Mouse (Mus musculus) CH12F3 (cell line): ENCODE measurements around the gene Slc7a4.

Source experiments
- in situ Hi-C: fragments of 300-500 bp; cut with MboI; formaldehyde crosslinking; loops from 2 replicates; pipeline ENCODE4 v1.14.3; 2020; ENCODE audit warnings: low sequenced_read_pairs

Slc7a4 gene

DNA sequence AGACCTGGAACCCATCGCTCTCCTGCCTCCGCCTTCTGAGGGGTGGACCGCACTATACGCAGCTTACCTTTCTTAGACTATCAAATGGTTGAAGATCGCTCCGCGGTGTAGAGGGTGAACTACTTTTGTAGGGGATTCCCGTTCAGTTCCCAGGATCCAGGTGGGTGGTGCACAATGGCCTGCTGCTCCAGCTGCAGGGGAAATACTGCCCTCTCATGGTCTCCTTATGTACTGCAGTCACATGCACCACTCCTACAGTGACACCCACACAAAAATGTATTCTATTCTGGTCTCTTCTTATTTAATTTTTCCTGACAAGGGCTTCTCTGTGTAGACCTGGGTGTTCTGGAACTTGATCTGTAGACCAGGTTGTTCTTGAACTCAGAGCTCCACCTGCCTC, at the start of gene Slc7a4:
Slc7a4 (minus strand) TSS at position 151 of the 400 bp plus-strand sequence.
- in situ Hi-C loops: no loop called here

DNA sequence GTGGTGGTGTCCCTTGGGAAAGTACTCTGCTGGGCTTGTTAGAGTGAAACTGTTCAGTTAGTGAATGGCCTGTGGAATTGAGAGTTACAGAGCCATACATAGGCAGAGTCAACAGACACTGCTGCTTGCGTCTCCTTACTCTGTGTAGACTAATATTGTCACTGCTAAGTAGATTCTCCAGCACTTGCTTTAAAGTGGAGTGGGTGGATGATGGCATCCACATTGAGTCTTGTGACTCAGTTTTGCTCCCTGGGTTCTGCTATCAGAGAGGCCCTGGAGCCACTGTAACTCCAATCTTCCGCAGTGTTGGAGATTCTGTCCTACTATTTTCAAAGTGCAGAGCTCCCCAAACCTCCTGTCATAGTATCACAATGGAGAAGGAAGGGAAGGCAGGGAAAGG, 49.6 kb upstream of the Slc7a4 start:
- in situ Hi-C loops: no loop called here

DNA sequence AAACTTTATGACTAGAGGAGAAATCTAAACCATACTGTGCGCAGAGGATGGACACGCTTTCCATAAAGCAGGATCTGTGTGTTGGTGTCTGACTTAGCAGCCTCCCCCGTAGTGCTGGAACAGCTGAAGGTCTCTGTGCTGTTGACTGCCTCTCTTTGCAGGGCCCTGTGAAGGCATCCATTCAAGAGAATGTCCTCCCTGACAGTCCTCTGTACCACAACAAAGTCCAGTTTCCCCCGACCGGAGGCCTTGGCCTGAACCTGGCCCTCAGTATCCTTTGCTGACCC, 43.2 kb upstream of the Slc7a4 start:
- in situ Hi-C loops: no loop called here

DNA sequence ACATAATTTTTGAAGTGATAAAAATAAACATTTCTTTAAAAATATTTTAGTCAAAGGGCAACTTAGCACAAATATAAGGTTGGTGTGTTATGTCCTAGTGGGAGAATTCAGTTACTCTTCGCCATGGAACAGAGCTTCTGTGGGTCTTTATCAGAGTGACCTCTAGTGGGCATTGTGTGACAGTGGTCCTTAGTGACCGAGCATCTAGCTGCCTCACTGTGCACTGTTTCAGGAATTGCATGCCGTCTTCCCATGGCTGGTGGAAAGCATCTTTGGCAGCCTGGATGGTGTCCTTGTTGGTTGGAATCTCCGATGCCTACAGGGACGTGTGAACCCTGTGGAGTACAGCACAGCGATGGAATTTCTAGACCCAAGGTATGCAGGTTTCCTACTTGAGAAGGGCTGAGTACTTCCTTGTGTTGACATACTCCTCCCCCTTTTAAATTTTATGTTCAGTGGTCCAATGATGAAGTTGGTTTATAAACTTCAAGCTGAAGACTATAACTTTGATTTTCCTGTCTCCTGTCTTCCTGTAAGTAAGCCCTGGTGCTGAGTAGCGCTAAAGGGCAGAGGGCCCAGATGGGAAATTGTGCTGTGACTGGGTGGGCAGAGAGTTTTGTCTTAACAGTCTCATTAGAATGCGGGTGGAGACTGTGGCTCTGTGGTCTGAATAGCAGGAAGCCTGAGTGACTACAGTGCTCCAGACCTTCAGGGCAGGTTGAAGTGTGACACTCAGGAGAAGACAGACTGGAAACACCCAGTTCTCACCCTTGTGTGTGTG, 42.7 kb upstream of the Slc7a4 start:
- in situ Hi-C loops: no loop called here

DNA sequence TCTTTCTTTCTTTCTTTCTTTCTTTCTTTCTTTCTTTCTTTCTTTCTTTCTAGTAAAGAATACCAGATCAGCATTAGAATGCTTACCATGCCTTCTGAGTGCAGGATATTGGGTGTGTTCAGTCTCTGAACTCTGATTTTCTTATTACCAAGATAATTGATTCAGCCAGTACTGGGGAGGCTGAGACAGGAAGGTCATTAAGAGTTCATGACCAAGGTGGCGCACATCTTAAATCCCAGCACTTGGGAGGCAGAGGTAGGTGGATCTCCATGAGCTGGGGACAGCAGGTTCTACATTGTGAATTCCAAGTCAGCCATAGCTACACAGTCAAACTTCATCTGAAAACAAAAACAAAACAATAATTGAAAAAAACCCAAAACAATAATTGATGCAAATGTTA, 38.9 kb upstream of the Slc7a4 start:
- in situ Hi-C loops: no loop called here

DNA sequence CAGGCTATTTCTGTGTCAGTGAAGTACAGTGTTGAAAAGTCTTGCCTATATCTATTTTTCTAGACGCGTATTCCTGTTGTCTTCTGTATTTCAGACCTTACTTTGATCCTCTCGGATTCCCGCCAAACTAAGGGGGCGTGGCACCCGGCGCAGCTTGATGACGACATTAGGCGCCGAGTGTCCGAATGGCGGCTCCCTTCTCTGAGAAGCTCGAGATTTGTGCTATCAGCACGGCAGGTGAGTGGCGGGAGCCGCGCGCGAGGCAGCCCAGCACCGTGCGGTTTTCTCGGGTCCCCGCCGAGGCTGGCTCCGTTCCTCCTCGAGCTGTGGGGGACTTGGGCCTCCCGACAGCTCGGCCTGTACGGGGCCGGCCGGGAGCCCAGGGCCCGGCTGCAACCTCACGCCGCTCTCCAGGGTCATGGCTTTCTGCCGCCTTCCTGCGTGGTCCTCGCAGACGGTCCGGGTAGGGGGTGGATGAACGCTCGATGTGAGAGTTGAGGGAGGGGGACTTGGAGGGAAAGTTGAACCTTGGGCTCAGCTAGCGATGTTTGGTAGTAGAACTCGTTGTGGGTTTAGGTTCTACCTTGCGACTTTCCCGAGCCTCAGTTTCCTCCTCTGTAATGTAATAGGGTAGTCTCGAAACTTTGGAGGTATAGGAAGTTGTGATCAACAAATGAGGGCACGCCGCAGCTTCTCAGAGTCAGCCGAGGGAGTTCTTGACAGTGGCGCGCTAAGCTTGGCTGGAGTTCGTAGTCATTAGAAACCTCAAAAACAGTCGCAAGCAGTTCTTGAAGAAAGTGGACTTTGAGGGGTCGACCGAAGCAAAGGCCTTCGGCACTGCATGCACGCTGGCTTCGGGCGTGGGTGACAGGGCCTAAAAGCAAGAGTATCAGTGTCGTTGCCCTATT, 36.4 kb upstream of the Slc7a4 start, which contains the start of gene Smpd4:
Smpd4 (plus strand) TSS at position 157 of the 908 bp plus-strand sequence.
- in situ Hi-C loops: loop anchor here (10.0 kb wide), 1 partner anchor 65 kb away; no protein-coding TSS in a partner anchor

DNA sequence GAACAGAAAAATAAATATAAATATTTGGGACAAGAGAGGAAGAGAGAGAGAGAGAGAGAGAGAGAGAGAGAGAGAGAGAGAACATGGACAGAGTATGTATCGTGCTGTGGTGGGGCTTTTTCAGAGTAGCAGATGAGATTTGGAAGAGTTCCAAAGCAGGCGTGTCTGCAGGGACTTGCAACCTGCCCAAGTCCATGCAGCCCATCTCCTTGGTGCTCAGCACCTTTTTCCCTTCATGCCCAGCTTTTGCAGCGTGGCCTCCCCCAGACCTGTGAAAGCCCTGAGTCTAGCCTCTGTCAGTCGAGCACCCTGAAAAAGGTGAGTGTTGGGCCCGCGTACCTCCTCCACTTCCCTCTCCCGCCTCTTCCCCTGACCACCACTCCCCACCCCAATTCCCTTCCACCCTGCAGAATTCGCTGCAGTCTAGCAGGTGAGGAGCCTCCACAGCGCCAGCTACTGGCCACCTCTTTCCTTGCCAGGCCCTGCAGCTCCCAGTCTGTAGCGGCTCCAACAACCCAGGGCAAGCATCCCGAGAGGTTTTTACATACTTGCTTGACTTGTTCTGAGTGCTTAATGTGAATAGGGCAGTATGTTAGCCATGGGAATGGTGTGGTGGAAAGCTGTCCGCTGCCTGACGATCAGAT, 35.0 kb upstream of the Slc7a4 start:
- in situ Hi-C loops: loop anchor here (10.0 kb wide), 1 partner anchor 63 kb away; no protein-coding TSS in a partner anchor

DNA sequence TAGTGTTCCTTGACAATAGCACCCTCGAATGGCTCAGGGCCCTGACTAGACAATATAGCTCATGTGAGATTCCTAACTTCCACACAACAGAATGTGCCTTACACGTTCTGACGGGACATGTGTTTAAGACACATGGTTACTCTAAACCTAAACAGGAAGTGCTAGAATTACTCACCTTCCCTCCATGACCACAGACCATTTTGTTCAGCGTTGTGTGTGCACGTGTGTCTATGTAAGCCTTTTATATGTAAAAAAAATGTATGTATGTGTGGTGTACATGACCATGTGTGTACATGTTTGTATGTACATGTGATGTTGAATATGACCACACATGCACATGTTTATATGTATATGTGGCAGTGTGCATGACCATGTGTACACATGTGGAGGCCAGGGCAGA, 33.2 kb upstream of the Slc7a4 start:
- in situ Hi-C loops: loop anchor here (10.0 kb wide), 1 partner anchor 61 kb away; no protein-coding TSS in a partner anchor

DNA sequence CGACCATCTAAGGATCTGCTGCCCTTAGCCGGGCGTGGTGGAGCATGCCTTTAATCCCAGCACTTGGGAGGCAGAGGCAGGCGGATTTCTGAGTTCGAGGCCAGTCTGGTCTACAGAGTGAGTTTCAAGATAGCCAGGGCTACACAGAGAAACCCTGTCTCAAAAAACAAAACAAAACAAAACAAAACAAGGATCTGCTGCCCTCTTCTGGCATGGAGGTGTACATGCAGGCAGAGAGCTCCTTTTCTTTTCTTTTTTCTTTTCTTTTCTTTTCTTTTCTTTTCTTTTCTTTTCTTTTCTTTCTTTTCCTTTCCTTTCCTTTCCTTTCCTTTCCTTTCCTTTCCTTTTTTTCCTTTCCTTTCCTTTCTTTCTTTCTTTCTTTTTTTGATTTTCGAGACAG, 31.7 kb upstream of the Slc7a4 start:
- in situ Hi-C loops: loop anchor here (10.0 kb wide), 1 partner anchor 60 kb away; no protein-coding TSS in a partner anchor

DNA sequence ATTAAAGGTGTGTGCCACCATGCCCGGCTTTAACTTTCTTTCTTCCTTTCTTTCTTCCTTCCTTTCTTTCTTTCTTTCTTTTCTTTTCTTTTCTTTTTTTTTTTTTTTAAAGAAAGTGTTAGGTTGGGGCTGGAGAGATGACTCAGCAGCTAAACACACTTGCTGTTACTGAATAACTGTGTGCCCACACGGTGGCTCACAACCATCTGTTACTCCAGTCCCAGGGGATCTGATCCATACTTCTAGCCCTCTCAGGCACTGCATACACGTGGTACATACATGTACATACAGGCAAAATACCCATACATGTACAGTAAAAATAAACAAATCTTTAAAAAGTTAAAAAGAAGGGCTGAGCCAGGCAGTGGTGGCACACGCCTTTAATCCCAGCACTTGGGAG, 28.4 kb upstream of the Slc7a4 start:
- in situ Hi-C loops: loop anchor here (10.0 kb wide), 1 partner anchor 57 kb away; no protein-coding TSS in a partner anchor

DNA sequence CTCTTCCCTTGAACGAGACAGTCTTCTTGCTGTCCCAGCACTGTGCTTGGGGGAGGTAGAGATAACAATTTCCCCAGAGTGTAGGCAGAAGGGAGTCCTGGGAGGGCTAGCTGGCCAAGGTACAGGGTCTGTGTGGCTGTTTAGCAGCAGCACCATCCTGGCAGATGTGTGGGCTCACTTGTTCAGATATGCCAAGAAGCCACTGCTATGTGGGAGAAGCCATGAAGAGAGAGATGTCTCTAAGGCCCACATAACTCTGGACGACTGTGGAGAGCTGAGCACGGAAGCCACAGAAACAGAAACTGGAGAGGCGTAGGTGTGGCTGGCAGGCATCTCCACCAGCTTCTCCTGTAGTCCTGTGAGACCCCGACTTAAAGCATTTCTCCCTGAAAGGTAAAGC, 22.7 kb upstream of the Slc7a4 start:
- in situ Hi-C loops: no loop called here

DNA sequence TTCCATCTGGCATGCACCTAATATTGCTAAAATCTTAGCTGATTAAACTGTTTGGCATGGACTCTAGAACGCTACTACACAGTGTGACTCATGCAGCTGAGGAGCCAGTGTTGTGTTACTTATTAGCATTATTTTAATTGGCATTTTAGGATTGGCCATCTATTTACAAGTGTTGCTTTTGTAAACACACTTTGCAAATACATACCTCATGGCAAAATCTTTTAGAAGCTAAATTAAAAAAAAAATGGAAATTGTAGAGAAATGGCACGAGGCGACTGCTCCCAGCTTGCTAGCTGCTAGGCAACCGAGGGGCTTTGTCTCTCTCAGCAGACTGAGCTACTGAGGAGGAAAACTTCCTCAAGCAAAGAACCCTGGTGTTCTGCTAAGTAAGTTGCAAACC, 21.9 kb upstream of the Slc7a4 start:
- in situ Hi-C loops: no loop called here

DNA sequence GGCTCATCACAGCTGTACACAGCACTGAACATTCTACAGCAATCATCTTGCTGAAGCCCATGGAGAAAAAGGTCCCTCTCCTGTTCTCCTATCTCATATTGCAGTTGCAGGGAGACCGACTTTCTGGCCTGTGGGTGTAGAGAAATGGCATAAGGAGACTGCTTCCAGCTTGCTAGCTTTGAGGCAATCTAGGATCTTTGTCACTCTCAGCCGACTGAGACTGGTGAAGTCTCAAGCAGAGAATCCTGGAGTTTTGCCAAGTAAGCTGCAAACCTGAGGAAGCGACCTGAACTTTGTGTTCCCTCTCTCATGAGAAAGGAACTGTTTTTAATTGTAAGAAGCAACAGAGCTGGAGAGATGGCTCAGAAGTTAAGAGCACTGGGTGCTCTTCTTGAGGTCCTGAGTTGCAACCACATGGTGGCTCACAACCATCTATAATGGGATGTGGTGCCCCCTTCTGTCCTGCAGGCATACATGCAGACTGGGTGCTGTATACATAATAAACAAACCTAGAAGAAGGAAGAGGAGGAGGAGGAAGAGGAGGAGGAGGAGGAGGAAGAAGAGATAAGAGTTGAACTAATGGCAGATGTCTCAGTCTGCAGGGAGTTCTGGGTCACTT, 18.0 kb upstream of the Slc7a4 start:
- in situ Hi-C loops: no loop called here

DNA sequence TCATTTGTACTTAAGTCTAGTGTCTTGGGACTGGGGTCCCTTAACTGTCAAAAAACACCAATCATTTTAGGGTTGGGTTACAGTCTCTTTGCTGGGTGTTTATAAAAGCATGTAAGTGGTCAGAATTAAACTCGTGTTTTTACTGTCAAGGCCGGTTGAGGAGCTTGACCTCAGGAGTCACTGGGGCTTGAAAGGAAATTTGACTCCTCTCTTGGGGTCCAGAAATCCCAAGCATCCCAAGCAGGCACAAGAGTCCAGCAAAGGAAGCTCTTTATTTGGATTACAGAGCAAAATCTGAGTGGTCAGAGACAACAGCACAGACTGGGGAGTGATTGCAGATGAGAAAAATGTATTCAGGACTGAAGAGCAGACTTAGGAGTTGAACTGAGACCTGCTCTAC, 7.7 kb upstream of the Slc7a4 start:
- in situ Hi-C loops: no loop called here

DNA sequence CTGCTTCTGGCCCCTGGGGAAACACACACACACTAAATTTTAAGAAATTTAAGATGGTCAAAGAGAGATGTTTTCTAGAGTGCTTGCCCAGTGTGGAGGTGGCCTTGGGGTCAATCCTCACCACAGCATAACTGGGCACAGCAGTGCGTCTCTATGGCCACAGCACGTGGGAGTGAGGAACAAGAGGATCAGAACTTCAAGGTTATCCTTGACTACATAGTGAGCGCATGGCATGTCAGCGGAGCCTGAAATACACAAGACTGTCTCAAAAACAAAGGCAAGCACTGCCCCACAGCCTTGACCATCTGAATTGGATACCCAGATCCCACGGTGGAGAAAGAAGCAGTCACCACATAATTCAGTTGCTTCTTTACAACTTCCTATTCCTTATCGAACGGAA, 1.5 kb upstream of the Slc7a4 start:
- in situ Hi-C loops: no loop called here

DNA sequence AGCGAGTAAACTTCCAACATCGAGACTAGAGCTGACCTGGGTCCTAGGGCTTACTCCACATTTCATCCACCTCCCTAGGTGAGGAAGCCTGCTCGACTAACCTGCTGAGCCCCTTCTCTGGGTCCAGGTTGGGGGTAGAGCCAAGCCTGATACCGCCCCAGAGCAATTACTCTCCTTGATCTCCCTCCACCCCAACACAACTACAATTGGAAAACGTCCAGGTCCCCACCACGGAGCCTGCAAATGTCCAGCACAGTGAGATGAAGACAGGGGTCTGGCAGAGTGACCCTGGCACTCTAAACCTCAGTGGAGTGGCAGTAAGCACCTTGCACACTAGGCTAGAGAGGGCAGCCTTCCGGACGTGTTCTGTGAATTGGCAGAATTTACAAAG, 6.2 kb downstream of the Slc7a4 start:
- in situ Hi-C loops: no loop called here

DNA sequence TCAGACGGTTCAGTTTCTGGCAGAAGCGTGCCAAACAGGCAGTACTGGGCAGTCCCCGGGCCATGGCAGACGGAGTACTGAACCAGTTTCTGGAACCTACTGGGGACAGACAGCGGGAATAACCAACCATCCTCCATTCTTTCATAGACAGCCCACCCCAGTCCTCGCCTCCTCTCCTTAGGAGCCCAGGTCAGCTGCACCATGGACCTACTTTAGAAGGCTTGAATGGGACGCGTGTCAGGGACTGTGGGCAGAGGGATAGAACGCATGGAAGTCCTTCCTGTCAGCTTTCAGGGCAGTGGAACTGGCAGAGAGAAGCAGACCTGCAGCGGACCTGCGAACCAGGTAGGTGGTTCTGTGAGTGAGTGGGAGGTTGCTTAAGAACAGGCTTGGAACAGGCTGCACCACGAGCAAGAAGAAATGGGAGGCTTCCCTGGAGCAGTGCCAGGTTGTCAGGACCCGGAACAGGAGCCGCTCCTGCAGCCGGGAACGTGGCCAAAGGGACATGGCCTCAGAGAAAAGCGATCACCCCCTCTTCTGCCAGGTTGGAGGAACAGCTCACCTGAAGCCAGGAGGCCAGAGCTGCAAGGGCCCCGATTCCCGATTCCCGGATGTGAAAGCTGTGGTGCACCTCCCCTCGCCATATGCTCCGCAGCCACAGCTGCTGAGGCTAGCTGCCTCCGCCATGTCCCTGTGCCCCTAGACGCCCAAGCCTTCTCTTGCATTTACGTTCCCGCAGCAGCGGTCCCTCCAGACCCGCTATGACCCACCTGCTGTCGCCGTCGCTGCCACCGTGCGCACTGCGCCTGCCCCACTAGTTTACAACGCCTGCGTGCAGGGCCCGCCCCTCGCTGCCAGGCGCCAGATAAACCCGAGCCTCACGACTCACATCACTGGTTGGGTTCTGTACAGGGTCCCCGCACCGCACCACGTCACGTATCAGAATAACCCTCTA, 6.9 kb downstream of the Slc7a4 start:
- in situ Hi-C loops: no loop called here

DNA sequence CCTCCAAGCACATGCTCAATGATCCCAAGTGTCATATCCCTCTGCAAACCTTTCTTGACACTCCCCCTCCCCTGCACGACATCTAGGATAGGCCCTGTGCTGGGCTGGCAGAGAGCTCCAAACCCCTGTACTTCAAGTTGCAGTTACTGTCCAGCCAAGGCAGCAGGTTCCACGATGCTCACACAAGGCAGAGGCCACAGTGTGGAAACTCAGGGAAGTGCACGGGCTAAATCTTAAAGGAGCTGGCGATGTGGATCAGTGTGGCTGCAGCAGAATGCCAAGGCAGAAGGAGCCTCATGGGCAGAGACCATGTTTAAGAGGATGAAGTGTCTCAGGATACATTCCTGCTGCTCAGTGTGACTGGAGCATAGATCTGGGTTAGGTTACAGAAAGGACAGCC, 16.8 kb downstream of the Slc7a4 start:
- in situ Hi-C loops: no loop called here

DNA sequence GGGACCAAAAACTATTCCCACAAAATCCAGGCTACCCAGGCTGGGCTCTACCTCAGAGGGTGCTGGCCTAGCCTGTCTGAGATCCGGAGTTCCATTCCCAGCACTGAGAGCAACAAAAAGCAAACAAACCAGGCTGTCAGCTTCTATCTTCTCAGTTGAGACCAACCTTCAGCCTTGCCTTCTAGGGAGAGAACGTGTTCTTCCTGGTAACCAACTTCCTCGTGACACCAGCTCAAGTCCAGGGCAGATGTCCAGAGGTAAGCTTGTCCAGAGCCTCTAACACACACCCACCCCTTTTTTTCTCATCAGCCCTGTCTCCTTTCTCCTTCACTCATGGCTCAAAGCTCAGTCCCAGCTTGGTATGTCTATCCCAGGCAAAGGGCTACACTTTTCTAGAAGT, 18.2 kb downstream of the Slc7a4 start:
- in situ Hi-C loops: no loop called here

DNA sequence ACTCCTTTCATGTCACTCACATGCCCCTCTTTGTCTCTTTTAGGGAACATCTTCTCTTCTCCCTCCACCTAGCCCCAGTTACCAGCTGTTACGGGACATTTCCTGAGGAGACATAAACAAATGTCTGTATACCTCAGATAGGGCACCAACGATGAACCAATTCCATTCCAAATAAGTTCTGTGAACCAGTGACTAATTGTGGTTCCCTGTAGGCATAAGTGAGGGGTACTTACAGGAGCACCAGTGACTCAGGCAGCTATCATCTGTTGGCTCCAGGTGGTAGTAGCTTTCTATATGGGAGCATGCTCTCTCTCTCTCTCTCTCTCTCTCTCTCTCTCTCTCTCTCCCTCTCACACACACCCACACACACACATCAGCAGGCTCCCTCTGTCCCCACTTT, 18.8 kb downstream of the Slc7a4 start:
- in situ Hi-C loops: no loop called here
